Mouse (Mus musculus) ovary, postnatal 10 days (tissue): ENCODE results near the gene Zbtb26.
A peak's percentile ranks its signal among the peaks of the same experiment; 100 is the strongest.

Experiments used
- DNase-seq: peaks from one replicate; pipeline ENCODE4 v3.0.0; 2022; ENCODE audit warnings: low spot score

The Zbtb26 gene

GRCm38 (mm10) chr2:37442611-37443591 lies at the start of gene Zbtb26, which contains the start of the genes Zbtb6 and Rabgap1:
Gene Zbtb26 (minus strand): TSS chr2:37443135.
Gene Zbtb6 (minus strand): TSS chr2:37443171.
Gene Rabgap1 (plus strand): TSS chr2:37443279.
- peak; percentile 93 for DNase-seq

GRCm38 (mm10) chr2:37488956-37489355 lies 46.0 kb upstream of the Zbtb26 start:
- no peak for DNase-seq

GRCm38 (mm10) chr2:37486408-37486807 lies 43.5 kb upstream of the Zbtb26 start:
- DNase-seq: no peak

- no peak for DNase-seq
Measured at GRCm38 (mm10) chr2:37485370-37485769, 42.4 kb upstream of the Zbtb26 start.

GRCm38 (mm10) chr2:37484165-37484564 lies 41.2 kb upstream of the Zbtb26 start:
- no peak for DNase-seq

GRCm38 (mm10) chr2:37480039-37480438 lies 37.1 kb upstream of the Zbtb26 start:
- DNase-seq: no peak

- DNase-seq: no peak
Measured at GRCm38 (mm10) chr2:37479559-37479958, 36.6 kb upstream of the Zbtb26 start.

GRCm38 (mm10) chr2:37466266-37466665 lies 23.3 kb upstream of the Zbtb26 start:
- no peak for DNase-seq

GRCm38 (mm10) chr2:37460707-37461106 lies 17.8 kb upstream of the Zbtb26 start:
- no peak for DNase-seq

- no peak for DNase-seq
Measured at GRCm38 (mm10) chr2:37452376-37452760, 9.4 kb upstream of the Zbtb26 start.

- peak; percentile 79 for DNase-seq
Measured at GRCm38 (mm10) chr2:37451667-37452375, 8.9 kb upstream of the Zbtb26 start.

- DNase-seq: no peak
Measured at GRCm38 (mm10) chr2:37431609-37432008, 11.3 kb downstream of the Zbtb26 start.

GRCm38 (mm10) chr2:37430593-37431464 lies 12.1 kb downstream of the Zbtb26 start:
- DNase-seq: peak; percentile 36

GRCm38 (mm10) chr2:37423671-37424070 lies 19.3 kb downstream of the Zbtb26 start:
- no peak for DNase-seq

GRCm38 (mm10) chr2:37422306-37423304 lies 20.3 kb downstream of the Zbtb26 start, which contains the start of gene Rc3h2:
Gene Rc3h2 (minus strand): TSS chr2:37422903.
- DNase-seq: peak; percentile 84

GRCm38 (mm10) chr2:37421903-37422302 lies 21.0 kb downstream of the Zbtb26 start:
- no peak for DNase-seq

GRCm38 (mm10) chr2:37395539-37395938 lies 47.4 kb downstream of the Zbtb26 start:
- DNase-seq: no peak

- DNase-seq: no peak
Measured at GRCm38 (mm10) chr2:37382921-37383320, 60.0 kb downstream of the Zbtb26 start.
